Mouse (Mus musculus) embryo, embryonic 10 days (tissue): ENCODE measurements around the gene Cand1.
A peak's percentile ranks its signal among the peaks of the same experiment; 100 is the strongest.

Experiments
- DNase-seq: peaks from one replicate; pipeline ENCODE4 v3.0.0-alpha.2; 2015; ENCODE audit warnings: low spot score

Gene Cand1

GRCm38 (mm10) chr10:119239969-119240721 lies at the start of gene Cand1:
Cand1 (minus strand) TSS chr10:119240055.
- peak; percentile 98 for DNase-seq

- DNase-seq: no peak
These were observed 39.0 kb upstream of the Cand1 start for GRCm38 (mm10) chr10:119278871-119279270.

- DNase-seq: no peak
These were observed 34.5 kb upstream of the Cand1 start for GRCm38 (mm10) chr10:119274333-119274732.

GRCm38 (mm10) chr10:119272536-119272935 lies 32.7 kb upstream of the Cand1 start:
- DNase-seq: no peak

GRCm38 (mm10) chr10:119272005-119272404 lies 32.1 kb upstream of the Cand1 start:
- no peak for DNase-seq

GRCm38 (mm10) chr10:119271101-119271500 lies 31.2 kb upstream of the Cand1 start:
- no peak for DNase-seq

GRCm38 (mm10) chr10:119270384-119270985 lies 30.6 kb upstream of the Cand1 start:
- peak; percentile 54 for DNase-seq

GRCm38 (mm10) chr10:119264761-119265160 lies 24.9 kb upstream of the Cand1 start:
- DNase-seq: no peak

- DNase-seq: no peak
These were observed 23.0 kb upstream of the Cand1 start for GRCm38 (mm10) chr10:119262821-119263220.

GRCm38 (mm10) chr10:119257876-119258275 lies 18.0 kb upstream of the Cand1 start:
- no peak for DNase-seq

- no peak for DNase-seq
These were observed 4.3 kb upstream of the Cand1 start for GRCm38 (mm10) chr10:119244146-119244545.

GRCm38 (mm10) chr10:119240722-119241089 lies 851 bp upstream of the Cand1 start:
- peak; percentile 21 for DNase-seq

GRCm38 (mm10) chr10:119239633-119239968 lies 254 bp downstream of the Cand1 start:
- no peak for DNase-seq

GRCm38 (mm10) chr10:119238985-119239631 lies 747 bp downstream of the Cand1 start:
- peak; percentile 43 for DNase-seq

- DNase-seq: no peak
These were observed 8.3 kb downstream of the Cand1 start for GRCm38 (mm10) chr10:119231526-119231925.

GRCm38 (mm10) chr10:119230703-119231102 lies 9.2 kb downstream of the Cand1 start:
- no peak for DNase-seq

- no peak for DNase-seq
These were observed 9.7 kb downstream of the Cand1 start for GRCm38 (mm10) chr10:119230074-119230669.

GRCm38 (mm10) chr10:119223686-119224085 lies 16.2 kb downstream of the Cand1 start:
- no peak for DNase-seq

GRCm38 (mm10) chr10:119221631-119222030 lies 18.2 kb downstream of the Cand1 start:
- DNase-seq: no peak

- DNase-seq: no peak
These were observed 20.4 kb downstream of the Cand1 start for GRCm38 (mm10) chr10:119219415-119219814.

- DNase-seq: no peak
These were observed 21.4 kb downstream of the Cand1 start for GRCm38 (mm10) chr10:119218274-119219080.

GRCm38 (mm10) chr10:119212443-119212842 lies 27.4 kb downstream of the Cand1 start:
- DNase-seq: no peak
